Mouse (Mus musculus): ENCODE results near the gene Ccdc93.

Ccdc93 gene

DNA sequence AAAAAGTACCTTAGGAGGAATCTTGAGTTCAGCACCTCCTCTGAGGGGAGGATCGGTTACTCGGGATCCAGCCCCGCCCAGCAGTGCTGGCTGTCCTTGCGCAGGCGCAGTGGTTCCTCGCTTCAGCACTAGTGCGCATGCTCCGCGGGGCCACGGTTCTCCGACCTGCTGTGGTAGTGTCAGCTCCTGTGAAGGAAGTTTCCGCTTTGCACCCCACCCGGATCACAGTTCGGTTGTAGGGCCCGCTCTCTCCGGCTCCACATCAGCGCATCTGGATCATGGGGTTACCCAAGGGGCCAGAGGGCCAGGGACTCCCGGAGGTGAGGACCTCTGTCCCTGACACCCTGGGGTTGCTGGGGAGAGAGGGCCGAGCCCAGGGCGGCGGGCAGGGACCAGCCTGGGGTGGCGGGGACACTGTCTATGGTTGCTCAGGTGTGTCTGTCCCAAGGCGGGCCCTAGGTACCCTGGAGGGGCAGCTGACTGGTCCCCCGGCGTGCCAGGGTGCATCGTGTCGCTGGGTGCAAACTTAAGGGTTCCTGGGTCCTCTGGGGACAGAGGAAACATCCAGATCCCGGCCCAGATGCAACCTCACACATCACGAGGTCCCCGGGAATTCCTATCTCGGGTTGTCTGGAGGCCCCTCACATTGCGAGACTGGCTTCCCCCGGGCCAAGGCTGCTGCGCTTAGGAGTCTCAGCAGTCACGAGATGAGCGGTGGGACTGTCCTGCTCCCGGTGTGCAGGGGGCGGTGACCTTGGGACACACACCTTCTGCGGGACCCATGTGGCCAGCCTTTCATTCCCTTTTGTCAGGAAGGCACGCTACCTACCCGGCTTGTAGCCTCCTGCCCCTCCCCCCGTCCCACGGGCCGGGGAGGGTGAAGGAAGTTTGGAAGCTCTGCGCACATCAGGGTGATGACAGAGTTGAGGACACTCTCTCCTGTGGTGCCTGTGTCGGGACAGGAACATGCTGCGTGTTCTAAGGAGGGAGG is at the start of gene Ccdc93:
Gene Ccdc93 (plus strand): TSS at position 112 of the 991 bp plus-strand sequence.
- in situ Hi-C loops (cut with MboI; ENCODE audit: low pct_unique_long_range_greater_than_20kb in 1 of 2, low sequenced_read_pairs in 2 of 2, unreplicated experiment in 1 of 2) = no loop called here

DNA sequence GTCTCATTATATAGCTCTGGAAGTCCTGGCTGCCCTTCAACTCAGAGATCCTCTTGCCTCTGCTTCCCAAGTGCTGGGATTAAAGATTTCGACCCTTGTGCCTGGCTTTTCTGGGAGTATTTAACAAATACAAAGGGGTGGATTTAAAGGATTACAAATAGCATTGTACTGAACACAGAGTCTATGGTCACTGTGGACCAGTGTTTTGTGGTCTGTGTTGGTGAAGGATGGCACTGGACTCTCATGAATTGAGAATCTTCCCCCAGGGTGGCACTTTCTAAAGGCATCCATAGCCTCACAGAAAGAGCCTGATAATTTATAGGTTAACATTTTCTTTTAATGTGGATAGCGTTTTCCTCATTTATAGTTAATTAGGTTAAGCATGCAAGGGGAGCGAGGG is 49.3 kb upstream of the Ccdc93 start:
- in situ Hi-C loops (cut with MboI; ENCODE audit: low pct_unique_long_range_greater_than_20kb in 1 of 2, low sequenced_read_pairs in 2 of 2, unreplicated experiment in 1 of 2) = loop anchor here in 1 of 2 experiments (25.0 kb wide), 1 partner anchor 769 kb away; the partner anchor contains the start of gene En1

GRCm38 (mm10) chr1:121388312-121388711 is 42.5 kb upstream of the Ccdc93 start:
- in situ Hi-C loops (cut with MboI; ENCODE audit: low pct_unique_long_range_greater_than_20kb in 1 of 2, low sequenced_read_pairs in 2 of 2, unreplicated experiment in 1 of 2) = loop anchor here in 1 of 2 experiments (25.0 kb wide), 1 partner anchor 776 kb away; the partner anchor contains the start of gene En1

- in situ Hi-C loops (cut with MboI; ENCODE audit: low pct_unique_long_range_greater_than_20kb in 1 of 2, low sequenced_read_pairs in 2 of 2, unreplicated experiment in 1 of 2) = loop anchor here in 1 of 2 experiments (25.0 kb wide), 1 partner anchor 776 kb away; the partner anchor contains the start of gene En1
These were observed 42.1 kb upstream of the Ccdc93 start for GRCm38 (mm10) chr1:121388732-121389131.

DNA sequence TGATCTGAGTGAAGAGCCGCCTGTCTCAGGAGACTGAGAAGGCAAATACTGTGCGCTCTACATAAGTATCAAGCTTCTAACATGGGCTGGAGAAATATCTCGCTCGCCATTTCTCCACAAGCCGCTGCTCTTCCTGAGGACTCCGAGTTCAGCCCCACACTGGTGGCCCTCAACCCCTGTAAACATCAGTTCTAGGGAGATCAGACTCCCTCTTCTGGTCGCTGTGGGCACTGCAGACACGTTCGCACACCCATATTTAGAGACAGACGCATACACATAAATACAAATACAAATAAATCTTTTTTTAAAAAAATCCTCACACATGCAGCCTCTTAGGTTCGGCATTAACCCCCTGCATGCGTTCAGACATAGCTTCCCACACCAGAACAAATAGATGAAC is 41.3 kb upstream of the Ccdc93 start:
- in situ Hi-C loops (cut with MboI; ENCODE audit: low pct_unique_long_range_greater_than_20kb in 1 of 2, low sequenced_read_pairs in 2 of 2, unreplicated experiment in 1 of 2) = loop anchor here in 1 of 2 experiments (25.0 kb wide), 1 partner anchor 777 kb away; the partner anchor contains the start of gene En1

GRCm38 (mm10) chr1:121390003-121390402 is 40.8 kb upstream of the Ccdc93 start:
- in situ Hi-C loops (cut with MboI; ENCODE audit: low pct_unique_long_range_greater_than_20kb in 1 of 2, low sequenced_read_pairs in 2 of 2, unreplicated experiment in 1 of 2) = loop anchor here in 1 of 2 experiments (10.0 to 25.0 kb wide), 2 partner anchors 145 to 778 kb away; partner anchors contain the start of gene En1

GRCm38 (mm10) chr1:121390421-121390820 is 40.4 kb upstream of the Ccdc93 start:
- in situ Hi-C loops (cut with MboI; ENCODE audit: low pct_unique_long_range_greater_than_20kb in 1 of 2, low sequenced_read_pairs in 2 of 2, unreplicated experiment in 1 of 2) = loop anchor here in 1 of 2 experiments (10.0 to 25.0 kb wide), 2 partner anchors 146 to 778 kb away; partner anchors contain the start of gene En1

DNA sequence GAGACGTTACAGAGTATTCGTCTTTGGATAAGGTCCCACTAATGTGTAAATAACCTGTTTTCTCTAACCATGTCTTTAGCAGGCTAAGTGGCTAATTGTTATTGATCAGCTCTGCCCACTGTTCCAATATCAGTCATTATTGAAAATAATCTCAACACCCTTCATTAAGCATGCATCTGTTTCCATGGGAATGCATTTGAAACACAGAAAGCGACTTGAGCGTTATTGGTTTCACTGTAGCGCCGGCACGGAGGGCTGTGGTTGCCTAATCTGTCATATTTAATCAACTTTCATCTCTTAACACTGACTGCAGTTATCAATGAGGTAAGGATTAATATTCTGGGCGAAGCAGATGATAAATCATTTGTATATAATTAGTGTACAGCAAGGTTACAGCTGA is 40.0 kb upstream of the Ccdc93 start:
- in situ Hi-C loops (cut with MboI; ENCODE audit: low pct_unique_long_range_greater_than_20kb in 1 of 2, low sequenced_read_pairs in 2 of 2, unreplicated experiment in 1 of 2) = loop anchor here in 1 of 2 experiments (10.0 to 25.0 kb wide), 2 partner anchors 146 to 779 kb away; partner anchors contain the start of gene En1

DNA sequence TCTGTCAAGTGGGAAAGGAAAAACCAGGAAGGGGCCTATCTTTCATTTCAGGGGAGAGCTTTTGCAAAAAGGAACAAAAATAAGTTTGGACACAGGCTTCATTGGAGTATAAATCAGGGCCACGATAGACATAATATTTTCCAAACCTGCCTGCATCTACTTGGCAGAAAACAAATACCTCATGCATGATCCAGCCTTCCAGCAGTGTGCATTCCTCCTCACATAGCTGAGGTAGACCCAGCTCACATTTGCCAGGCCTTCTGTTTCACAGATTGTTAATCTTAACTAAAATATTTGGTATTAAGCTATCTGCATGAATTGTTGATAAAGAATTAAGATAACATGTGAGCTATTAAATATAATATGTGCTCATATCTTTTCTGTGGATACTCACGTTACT is 37.7 kb upstream of the Ccdc93 start:
- in situ Hi-C loops (cut with MboI; ENCODE audit: low pct_unique_long_range_greater_than_20kb in 1 of 2, low sequenced_read_pairs in 2 of 2, unreplicated experiment in 1 of 2) = loop anchor here in 1 of 2 experiments (10.0 to 25.0 kb wide), 2 partner anchors 148 to 781 kb away; partner anchors contain the start of gene En1

DNA sequence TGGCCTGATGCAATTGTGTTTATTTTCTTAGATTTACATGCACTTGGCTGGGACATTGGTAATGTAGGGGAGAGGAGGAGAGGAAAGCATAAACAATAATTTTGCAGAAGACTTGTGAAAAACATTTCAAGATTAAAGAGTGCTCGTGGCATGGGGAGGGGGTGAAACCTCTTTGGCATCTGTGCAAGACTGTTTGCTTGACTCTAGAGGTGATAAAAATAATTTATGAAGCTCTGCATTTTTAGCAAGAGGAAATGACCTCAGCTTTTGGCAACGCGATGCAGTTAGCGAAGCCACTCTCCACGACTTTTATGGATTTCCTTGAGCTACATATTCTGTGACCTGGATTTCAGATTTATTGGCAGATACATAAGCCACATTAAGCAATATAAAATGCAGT is 36.1 kb upstream of the Ccdc93 start:
- in situ Hi-C loops (cut with MboI; ENCODE audit: low pct_unique_long_range_greater_than_20kb in 1 of 2, low sequenced_read_pairs in 2 of 2, unreplicated experiment in 1 of 2) = loop anchor here in 1 of 2 experiments (10.0 to 25.0 kb wide), 2 partner anchors 150 to 782 kb away; partner anchors contain the start of gene En1

GRCm38 (mm10) chr1:121396501-121396900 is 34.3 kb upstream of the Ccdc93 start:
- in situ Hi-C loops (cut with MboI; ENCODE audit: low pct_unique_long_range_greater_than_20kb in 1 of 2, low sequenced_read_pairs in 2 of 2, unreplicated experiment in 1 of 2) = loop anchor here in 1 of 2 experiments (10.0 to 25.0 kb wide), 2 partner anchors 152 to 784 kb away; partner anchors contain the start of gene En1

DNA sequence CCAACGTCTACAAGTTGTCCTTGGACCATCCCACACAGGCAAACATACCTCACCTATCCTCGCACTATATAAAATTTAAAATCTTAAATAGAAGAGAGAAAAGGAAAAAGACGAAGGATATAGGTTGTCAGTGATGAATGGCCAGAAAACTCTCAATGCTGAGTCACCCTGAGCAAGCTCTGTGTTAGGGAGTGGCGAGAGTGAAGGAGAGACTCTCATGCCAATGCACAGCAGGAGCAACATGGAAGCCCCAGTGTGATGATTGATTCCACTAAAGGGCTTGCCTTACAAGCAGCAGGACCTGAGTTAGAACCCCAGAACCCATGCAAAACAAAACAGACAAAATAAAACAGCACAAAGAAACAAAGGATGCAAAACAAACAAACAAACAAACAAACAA is 32.6 kb upstream of the Ccdc93 start:
- in situ Hi-C loops (cut with MboI; ENCODE audit: low pct_unique_long_range_greater_than_20kb in 1 of 2, low sequenced_read_pairs in 2 of 2, unreplicated experiment in 1 of 2) = loop anchor here in 1 of 2 experiments (10.0 to 25.0 kb wide), 2 partner anchors 153 to 786 kb away; partner anchors contain the start of gene En1

DNA sequence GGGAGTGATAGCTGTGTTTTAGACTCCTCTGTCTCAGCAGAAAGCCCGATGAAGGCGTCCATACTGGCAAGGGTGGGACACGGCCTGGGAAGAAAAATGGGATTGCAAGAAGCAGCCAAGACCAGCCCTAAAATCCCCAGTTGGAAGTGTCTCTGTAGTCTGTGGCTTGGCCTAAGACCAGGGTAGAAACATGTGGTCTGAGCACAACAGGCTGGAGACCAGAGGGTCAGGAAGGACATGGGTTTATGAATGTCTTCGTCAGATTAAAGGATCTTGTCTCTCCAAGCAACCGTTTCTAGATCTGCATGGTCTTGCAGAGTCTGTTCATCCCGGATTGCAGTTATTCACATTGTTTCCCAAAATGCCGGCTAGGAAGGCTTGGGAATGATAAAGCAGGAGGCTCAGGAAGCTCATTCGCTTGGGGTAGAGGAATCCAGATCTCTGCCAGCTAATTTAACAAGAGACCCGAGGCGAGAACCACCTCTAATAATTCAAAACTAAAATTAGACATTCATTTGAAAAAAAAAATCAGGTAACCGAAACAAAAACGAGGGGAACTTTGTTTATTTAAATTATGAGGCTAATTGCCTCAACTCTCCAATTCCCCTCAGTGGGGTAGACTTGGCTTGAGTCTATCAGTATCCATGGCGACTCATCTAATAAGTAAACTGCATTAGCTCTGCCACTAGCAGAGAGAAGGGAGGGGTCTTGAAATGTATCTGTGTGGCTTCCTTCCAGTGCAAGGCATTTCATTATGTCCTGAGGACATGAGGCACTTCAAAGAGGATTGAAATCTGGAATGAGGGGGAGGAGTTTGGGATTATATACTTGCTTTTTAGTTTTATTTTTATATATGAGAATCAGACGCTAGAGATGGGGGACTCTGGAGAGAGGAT is 31.6 kb upstream of the Ccdc93 start:
- in situ Hi-C loops (cut with MboI; ENCODE audit: low pct_unique_long_range_greater_than_20kb in 1 of 2, low sequenced_read_pairs in 2 of 2, unreplicated experiment in 1 of 2) = loop anchor here in 1 of 2 experiments (10.0 to 25.0 kb wide), 2 partner anchors 154 to 787 kb away; partner anchors contain the start of gene En1

DNA sequence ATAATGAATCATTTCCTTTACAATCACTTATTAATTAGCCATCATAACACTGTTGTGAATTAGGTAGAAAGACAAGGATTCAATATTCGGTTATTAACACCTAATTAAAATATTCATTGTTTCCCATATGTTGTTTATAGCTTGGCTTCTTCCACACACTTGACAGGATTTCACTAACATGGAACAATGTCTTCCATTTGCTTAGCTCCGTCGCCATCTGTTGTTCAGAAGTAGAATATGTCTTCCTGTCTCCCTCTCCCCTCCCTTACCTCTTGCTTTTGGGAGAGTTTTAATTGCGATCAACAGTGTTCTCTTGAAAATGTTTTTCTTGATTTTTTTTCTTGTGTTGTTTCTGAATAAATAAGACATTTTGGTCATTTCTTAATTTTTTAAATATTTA is 30.6 kb upstream of the Ccdc93 start:
- in situ Hi-C loops (cut with MboI; ENCODE audit: low pct_unique_long_range_greater_than_20kb in 1 of 2, low sequenced_read_pairs in 2 of 2, unreplicated experiment in 1 of 2) = no loop called here

GRCm38 (mm10) chr1:121419084-121419483 is 11.8 kb upstream of the Ccdc93 start:
- in situ Hi-C loops (cut with MboI; ENCODE audit: low pct_unique_long_range_greater_than_20kb in 1 of 2, low sequenced_read_pairs in 2 of 2, unreplicated experiment in 1 of 2) = no loop called here

GRCm38 (mm10) chr1:121419569-121420265 is 11.1 kb upstream of the Ccdc93 start:
- in situ Hi-C loops (cut with MboI; ENCODE audit: low pct_unique_long_range_greater_than_20kb in 1 of 2, low sequenced_read_pairs in 2 of 2, unreplicated experiment in 1 of 2) = no loop called here

GRCm38 (mm10) chr1:121430183-121430937 is 489 bp upstream of the Ccdc93 start:
- in situ Hi-C loops (cut with MboI; ENCODE audit: low pct_unique_long_range_greater_than_20kb in 1 of 2, low sequenced_read_pairs in 2 of 2, unreplicated experiment in 1 of 2) = no loop called here
